Mouse (Mus musculus): ENCODE measurements around the gene Ppm1h.
A peak's percentile ranks its signal among the peaks of the same experiment; 100 is the strongest.
"Not testable (repeated sequence)": the region's sequence is repeated elsewhere in the genome, so short reads cannot be mapped to it uniquely, and the experiment has no call there.

The Ppm1h gene

DNA sequence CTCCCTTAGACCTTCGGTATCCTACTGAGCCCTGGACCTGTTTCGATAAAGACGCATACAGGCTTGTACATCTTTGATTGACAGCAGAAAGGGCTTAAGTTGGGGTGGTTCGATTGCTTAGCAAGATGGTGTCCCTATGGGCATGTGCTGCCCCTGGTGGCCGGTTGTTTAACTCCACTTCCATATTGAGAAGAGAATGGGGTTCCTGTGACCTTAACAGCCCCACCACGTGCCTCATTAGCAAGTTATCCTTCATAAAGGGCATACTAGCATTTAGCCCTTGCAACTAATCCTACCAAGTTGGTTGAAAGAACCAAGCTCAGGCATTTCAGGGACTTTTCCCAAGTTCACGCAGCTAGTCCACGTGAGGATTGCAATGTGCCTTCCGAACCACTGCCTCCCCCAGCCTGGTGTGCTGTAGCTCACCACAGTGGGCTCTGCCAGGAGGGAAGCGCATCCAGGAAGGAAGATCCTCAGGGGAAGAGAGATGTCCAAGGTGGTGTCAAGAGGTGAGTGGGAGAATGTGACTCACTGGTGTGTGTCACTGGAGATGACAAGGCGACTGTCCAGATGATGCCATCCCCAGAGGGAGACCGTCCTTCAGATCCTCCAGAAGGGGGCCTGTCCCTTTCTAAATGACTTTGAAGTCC is 216.7 kb downstream of the Ppm1h start:
- no peak for DNase-seq (ENCODE audit: low spot score in 2 of 2)

DNA sequence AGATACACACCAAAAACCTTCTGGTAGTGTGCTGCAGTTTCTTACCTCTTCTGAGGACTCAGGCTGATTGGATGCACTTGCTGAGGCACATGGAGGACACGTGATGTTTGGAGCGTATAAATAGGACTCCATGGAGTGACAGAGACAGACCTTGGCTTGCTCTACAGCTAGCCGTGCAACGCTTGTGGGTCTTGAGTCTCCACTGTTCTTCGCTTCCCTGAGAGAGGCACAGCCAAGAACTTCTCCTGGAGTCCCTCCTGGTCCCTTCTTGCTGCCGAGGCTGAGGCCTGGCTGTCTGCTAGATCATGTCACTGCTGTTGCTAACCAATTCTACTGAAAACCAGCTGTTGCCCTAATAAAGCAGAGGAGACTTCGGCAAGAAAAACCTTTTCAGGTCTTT is 221.4 kb downstream of the Ppm1h start:
- DNase-seq (ENCODE audit: low spot score in 2 of 2) = no peak

DNA sequence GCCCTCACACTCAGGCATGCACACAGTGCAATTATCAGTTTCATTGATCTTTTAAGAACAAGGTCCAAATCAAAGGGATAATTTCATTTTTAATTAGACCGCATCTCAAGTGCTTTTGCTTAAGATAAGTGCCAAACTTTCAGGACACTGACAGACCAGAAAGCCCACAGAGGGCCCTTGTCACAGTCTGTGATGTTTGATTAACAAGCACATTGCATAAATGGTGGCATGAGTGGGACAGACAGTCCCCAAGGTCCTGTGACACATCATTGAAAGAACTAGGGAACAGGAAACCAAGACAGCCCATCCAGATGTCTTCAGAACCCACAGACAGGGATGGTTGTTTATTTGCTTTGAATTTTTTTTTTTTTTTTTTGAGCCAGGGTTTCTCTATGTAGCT is 221.9 kb downstream of the Ppm1h start:
- DNase-seq (ENCODE audit: low spot score in 2 of 2) = no peak

GRCm38 (mm10) chr10:122901379-122901778 is 222.8 kb downstream of the Ppm1h start:
- DNase-seq (ENCODE audit: low spot score in 2 of 2) = no peak

DNA sequence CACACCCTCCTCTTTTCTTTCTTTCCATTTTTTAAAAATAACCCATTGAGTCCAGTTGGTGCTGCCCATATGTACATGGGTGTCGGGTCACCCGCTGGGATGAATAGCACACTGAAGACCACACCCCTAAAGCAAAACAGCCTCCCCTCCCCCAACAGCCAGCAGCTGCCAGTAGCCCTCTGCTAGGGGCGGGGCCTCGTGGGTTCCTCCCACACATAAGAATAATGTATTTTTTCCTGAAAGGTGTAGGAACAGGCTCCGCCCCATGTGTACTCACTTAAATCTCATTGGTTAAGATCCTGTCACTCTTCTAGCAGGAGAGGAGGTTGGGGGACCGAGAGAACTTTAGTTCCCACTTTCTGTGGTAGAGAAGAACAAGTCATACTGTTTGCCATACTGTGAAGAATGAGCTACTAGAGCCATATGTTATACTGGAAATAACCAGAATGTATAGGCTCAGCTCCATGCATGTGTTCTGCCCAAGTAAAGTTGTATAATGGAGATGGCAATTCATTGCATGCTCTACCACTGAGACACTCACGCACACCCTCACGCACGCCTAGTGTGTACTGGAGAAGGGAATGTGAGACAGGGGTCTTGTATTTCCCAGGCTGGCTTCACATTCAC is 231.0 kb downstream of the Ppm1h start:
- DNase-seq (ENCODE audit: low spot score in 2 of 2) = no peak

GRCm38 (mm10) chr10:122910798-122911225 is 232.2 kb downstream of the Ppm1h start:
- no peak for DNase-seq (ENCODE audit: low spot score in 2 of 2)

DNA sequence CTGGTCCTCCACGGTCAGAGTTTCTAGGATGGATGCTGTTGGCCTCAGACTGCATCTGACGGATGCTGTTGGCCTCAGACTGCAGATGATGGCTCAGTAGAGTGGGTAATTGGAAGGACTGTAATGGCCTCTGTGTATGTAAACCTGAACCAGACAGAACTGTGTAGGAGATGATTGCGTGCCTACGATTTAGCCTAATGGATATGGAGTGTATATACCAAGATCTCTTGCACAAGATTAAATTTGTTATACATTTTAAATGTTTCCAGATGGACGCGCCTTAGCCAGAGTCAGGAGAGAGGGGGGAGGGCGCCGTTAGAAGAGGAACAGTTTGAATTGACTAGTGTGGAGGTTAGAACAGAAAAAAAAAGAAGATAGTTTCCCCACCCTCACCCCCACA is 233.1 kb downstream of the Ppm1h start:
- no peak for DNase-seq (ENCODE audit: low spot score in 2 of 2)

DNA sequence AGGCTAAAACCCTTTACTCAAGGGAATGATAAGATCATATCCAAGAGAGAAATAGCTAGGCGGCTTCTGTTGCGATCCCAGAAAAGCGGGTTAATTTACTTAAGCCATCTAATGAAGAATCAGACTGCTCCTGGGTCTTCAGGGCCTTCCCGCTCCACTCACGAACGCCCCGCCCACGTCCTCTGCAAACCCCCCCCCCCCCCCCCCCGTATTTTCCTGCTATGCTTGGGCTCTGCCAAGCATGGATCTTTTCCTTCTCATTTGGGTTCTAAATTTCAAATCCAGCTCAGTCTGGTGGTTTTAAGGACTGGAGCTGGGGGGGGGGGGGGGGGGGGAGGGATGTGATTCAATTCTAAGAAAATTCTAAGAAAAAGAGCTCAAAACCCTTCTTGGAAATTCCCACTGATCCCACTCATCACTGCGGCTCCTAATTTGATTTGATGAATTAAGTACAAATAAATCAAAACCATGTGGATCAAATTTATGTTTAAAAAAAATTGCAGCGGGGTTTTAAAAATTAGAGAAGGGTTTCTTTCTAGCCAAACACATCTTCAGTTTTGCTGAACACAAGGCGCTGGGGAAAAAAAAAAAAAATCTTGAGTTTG is 233.6 kb downstream of the Ppm1h start:
- no peak for DNase-seq (ENCODE audit: low spot score in 2 of 2)

- DNase-seq (ENCODE audit: low spot score in 2 of 2) = peak; percentile 74 to 80
Measured at GRCm38 (mm10) chr10:122912701-122913368, 234.3 kb downstream of the Ppm1h start.

DNA sequence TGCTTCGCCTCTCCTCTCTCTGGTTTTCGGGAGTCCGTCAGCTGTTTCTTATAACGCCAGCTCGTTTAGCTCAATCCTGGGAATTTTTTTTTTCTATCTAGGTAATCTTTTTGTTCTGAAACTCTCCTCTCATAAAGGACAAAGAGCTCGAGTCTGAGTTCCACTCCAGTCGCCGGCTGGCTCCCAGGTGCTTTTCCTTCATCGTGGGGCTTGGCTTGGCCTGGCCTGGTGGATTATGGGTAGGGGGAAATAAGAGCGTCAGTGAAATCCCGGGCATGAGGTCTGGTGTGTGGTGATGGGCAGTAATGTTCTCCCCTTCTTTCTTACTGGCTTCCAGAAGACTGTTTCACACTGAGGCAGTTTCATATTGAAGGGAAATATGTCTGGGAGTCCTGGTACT is 234.8 kb downstream of the Ppm1h start:
- DNase-seq (ENCODE audit: low spot score in 2 of 2) = no peak

GRCm38 (mm10) chr10:122915905-122916304 is 237.3 kb downstream of the Ppm1h start:
- DNase-seq (ENCODE audit: low spot score in 2 of 2) = no peak

DNA sequence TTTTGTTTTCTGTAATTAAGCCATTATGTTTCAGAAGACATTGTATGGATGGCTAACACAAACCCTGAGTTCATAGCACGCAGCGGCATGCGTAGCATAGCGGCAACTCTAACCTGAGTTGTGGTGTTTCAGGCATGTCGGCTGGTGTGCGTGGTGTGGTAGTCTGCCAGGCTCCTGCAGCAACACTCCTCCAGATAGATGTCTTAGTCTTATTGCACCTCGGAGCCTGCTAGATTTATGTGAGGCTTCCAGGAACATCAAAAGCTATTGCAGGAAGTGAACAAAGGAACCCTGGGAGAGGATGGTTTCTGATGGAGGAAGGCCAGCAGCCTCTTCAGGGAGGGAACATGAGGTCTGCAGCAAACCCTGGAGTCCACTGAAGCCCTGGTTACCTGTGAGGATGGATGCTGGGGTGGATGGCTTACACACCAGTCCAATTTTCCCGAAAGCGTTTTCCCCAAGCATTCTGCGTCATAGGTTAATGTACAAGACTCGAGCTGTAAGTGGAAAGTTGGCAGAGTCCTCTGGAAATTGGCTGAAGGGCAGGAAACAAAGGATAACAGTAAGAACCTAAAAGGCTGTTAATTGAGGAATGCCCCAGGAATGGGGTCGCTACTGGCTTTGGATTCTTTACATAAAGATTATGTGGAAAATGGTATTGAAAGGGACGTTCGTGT is 239.2 kb downstream of the Ppm1h start:
- peak in 1 of 2 experiments; percentile 40 for DNase-seq (ENCODE audit: low spot score in 2 of 2)

DNA sequence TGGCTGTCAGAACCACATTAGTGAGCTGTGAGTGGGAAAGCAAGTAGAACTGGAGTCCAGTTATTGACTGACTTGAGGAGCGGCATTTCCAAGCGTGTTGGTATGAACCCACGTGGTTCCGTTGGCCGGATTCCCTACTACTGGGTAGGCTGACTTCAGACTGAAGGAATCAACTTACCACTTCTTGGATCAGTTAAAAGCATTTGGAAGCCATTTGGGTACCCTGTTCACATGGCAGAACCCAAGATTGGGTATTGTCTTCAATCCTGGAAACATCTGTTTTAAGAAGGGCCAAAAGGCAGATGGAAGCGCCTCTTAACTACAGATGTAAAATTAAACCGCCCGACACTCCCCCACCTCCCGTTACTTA is 239.7 kb downstream of the Ppm1h start:
- no peak for DNase-seq (ENCODE audit: low spot score in 2 of 2)

DNA sequence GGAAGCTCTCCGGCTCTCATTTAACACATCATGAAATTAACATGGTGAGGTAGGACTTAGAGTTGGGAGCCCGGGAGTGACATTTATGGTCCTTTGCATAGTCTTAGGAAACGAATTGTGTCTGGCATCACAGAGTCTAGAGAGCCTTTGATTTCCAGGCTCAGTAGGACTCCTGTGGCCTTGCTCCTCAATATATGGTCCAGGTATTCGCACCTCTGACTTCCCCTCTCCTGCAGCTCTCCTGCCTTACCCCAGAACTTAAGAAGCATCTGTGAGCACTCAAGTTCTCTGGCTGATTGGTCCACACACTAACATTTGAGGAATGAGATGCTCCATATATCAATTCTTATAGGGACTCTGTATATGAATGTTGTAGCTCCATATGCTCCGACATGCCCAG is 240.2 kb downstream of the Ppm1h start:
- DNase-seq (ENCODE audit: low spot score in 2 of 2) = no peak

GRCm38 (mm10) chr10:122919416-122919815 is 240.9 kb downstream of the Ppm1h start:
- no peak for DNase-seq (ENCODE audit: low spot score in 2 of 2)

DNA sequence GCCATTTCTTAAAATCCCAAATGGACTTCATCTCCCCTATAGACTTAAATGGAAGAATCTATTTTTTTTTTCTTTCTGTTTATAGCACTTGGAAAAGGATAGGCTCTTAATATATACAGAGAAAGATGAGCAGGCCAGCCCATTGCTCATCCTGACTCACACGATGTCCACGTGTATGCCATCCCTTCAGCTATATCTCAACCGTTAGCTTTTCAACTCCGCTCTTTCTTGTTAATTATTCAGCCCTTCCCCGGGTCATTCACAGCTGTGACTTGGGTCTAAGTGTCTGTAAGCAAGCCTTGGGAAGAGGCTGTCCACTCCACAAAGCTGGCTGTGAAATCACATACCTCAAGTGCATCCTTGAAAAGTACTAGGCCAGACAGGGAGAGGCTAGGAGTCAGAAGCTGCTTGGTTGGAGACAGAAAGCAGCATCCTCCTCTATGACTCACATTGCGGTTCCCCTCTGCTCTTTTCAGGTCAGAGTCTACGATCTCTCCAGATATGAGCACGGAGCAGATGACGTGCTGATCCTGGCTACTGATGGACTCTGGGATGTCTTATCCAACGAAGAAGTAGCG is 241.7 kb downstream of the Ppm1h start:
- DNase-seq (ENCODE audit: low spot score in 2 of 2) = no peak

GRCm38 (mm10) chr10:122922226-122922625 is 243.7 kb downstream of the Ppm1h start:
- no peak for DNase-seq (ENCODE audit: low spot score in 2 of 2)

DNA sequence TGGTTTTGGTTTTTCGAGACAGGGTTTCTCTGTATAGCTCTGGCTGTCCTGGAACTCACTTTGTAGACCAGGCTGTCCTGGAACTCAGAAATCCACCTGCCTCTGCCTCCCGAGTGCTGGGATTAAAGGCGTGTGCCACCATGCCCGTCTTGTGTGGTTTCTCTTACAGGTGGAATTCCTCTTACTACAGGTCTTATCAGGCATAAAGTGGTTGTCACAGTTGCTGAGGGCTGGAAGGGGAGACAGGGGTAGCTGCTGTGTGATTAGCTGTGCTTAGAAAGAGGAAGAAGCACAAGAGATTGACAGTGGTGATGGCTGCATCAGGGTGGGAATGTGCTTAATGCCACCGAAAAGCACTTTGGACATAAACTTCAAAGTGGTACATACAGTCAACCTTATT is 246.0 kb downstream of the Ppm1h start:
- not testable (repeated sequence) for DNase-seq (ENCODE audit: low spot score in 2 of 2)

- DNase-seq (ENCODE audit: low spot score in 2 of 2) = no peak
Measured at GRCm38 (mm10) chr10:122926275-122926674, 247.7 kb downstream of the Ppm1h start.

DNA sequence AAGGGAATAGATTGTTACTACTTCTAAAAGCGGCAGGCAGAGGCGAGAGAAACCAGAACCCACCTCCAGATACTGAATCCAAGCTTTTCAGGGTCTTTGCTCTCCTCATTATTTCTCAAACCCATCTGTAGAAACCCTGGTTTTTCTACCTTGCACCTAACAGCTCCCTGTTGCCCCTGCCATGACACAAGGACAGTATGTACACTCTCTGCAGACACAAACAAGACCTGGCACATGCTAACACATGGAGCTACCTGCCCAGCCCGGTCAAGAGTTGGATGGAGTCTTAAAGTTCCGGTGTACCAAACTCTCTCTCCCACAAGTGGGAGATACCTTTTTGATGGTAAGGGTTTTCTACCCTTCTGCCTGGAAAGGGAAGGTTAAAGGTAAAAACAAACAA is 252.0 kb downstream of the Ppm1h start:
- DNase-seq (ENCODE audit: low spot score in 2 of 2) = no peak

DNA sequence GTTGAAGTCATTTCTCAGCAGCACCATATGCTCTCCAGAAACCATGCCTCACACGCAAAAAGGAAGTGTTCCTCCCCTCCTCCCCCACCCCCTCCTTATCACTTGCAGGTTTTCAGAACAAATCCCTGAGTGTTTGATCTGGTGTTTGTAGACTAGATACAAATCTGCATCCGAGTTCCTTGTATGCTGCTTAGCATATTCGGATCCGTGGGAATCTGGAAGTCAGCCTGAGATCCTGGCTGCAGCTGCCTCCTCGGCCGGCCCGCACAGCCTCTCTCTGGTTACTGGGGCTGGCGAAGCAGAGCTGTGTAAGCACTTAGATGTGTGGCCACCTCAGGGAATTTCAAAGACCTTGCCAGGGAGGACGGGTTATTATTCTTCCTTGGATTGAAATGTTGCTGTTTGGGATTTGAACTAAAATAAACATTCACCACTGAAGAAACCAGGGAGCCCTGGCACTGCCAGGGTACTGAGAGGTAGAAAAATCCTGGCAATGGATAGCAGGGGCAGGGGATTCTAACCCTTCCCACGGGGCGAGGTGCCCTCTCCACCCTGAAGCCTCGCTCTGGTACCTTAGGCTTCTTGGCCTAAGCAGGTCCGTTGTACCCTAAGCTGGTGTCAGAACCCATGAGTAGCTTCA is 252.8 kb downstream of the Ppm1h start:
- DNase-seq (ENCODE audit: low spot score in 2 of 2) = peak; percentile 64 to 80
